Mouse (Mus musculus): ENCODE data around the gene Klhl22.

DNA sequence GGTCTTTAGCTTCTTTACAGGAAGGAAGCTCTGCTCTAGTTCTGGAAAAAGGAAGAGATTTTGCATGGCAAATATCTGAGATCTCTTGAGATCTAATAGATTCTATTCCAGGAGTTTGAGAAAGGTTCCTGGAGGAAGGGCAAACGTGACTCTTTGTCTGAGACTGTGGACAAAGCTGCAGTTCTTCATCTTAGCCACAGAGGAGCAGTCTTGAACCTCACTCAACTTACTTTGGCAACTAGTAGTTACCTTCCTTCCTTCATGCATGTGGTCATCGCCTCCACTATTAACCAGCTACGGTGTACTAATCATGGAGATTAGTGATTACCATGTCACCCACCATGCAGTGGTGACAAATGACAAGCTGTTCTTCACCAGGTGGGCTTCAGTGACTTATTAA, 25.9 kb downstream of the Klhl22 start:
- TF ChIP-seq CTCF (IDR thresholded peaks at IDR 0.05; ENCODE audit: low read depth, low read length): no peak
- no peak for TF ChIP-seq POLR2A (IDR thresholded peaks at IDR 0.05; ENCODE audit: borderline replicate concordance, low read depth, low read length)

Measured in bone marrow macrophage, adult 2 months (primary cell).